Mouse (Mus musculus) CH12.LX (cell line): Measurements from ENCODE around the gene Krt17. TPM values are rescaled to one million over a fixed set of nuclear protein-coding genes. Genes with fewer than 3 reads are reported as not detected.

ENCODE experiments used
- DNase-seq: peaks from one replicate; pipeline ENCODE4 v3.0.0-alpha.2; 2013; ENCODE audit errors: extremely low read depth
- H3K27ac ChIP-seq: 2 replicates; pipeline ENCODE4 v1.5.1; 2012; ENCODE audit warnings: low read depth, mild to moderate bottlenecking, control low read depth, moderate library complexity; ENCODE audit not compliant: insufficient read depth
- H3K27me3 ChIP-seq: replicated peaks from 2 replicates; pipeline ENCODE3; 2012; ENCODE audit warnings: inconsistent platforms
- H3K36me3 ChIP-seq, 2 experiments: replicated peaks in 1 of 2; 2 replicates each; pipeline versions ENCODE3 to v1.6.1; 2012; ENCODE audit warnings: inconsistent platforms in 1 of 2, low read length in 1 of 2, mild to moderate bottlenecking in 1 of 2, mixed read lengths in 1 of 2, moderate library complexity in 1 of 2; ENCODE audit not compliant: control insufficient read depth in 1 of 2, insufficient read depth in 1 of 2
- H3K4me1 ChIP-seq, 2 experiments: 2 replicates each; pipeline ENCODE4 v1.6.1; 2012; ENCODE audit warnings: inconsistent platforms in 1 of 2, moderate library complexity in 1 of 2; ENCODE audit not compliant: insufficient read depth in 2 of 2, control insufficient read depth in 1 of 2
- H3K4me2 ChIP-seq: 2 replicates; pipeline ENCODE4 v1.6.1; 2012; ENCODE audit warnings: low read depth, mild to moderate bottlenecking, control low read depth; ENCODE audit not compliant: poor library complexity, insufficient read depth, severe bottlenecking
- H3K4me3 ChIP-seq, 3 experiments: fragments of 150-350 bp in 1 of 3; sonication (generic) in 1 of 3; replicated peaks in 1 of 3; 2 replicates each; pipeline versions ENCODE3 to v1.5.1; 2011 to 2012; ENCODE audit warnings: low read depth in 2 of 3, low read length in 2 of 3, mild to moderate bottlenecking in 2 of 3, moderate library complexity in 2 of 3, control low read depth in 1 of 3, improper control_type of control experiment in 1 of 3, inconsistent platforms in 1 of 3, mixed read lengths in 1 of 3; ENCODE audit not compliant: poor library complexity in 1 of 3
- H3K79me2 ChIP-seq: replicated peaks from 2 replicates; pipeline ENCODE4 v1.6.1; 2012; ENCODE audit warnings: mild to moderate bottlenecking, moderate library complexity; ENCODE audit not compliant: control insufficient read depth, poor library complexity, insufficient read depth, severe bottlenecking; ENCODE audit errors: extremely low read depth
- H3K9ac ChIP-seq: 2 replicates; pipeline ENCODE4 v1.6.1; 2012; ENCODE audit warnings: low read depth, mild to moderate bottlenecking, control low read depth, moderate library complexity; ENCODE audit not compliant: insufficient read depth
- H3K9me3 ChIP-seq: replicated peaks from 2 replicates; pipeline ENCODE3; 2012; ENCODE audit warnings: low read length, inconsistent platforms, mixed read lengths
- BHLHE40 ChIP-seq: IDR thresholded peaks from 2 replicates; pipeline ENCODE4 v1.6.1; 2011; ENCODE audit warnings: mild to moderate bottlenecking, low read depth, low read length, improper control_type of control experiment
- CHD1 ChIP-seq: IDR thresholded peaks from 2 replicates; pipeline ENCODE4 v1.6.1; 2012; ENCODE audit warnings: low read depth, low read length, improper control_type of control experiment, inconsistent platforms
- CHD2 ChIP-seq: IDR thresholded peaks from 2 replicates; pipeline ENCODE4 v1.6.1; 2011; ENCODE audit warnings: low read length, improper control_type of control experiment
- CTCF ChIP-seq, 2 experiments: IDR thresholded peaks in 1 of 2; conservative IDR thresholded peaks in 1 of 2; 2 replicates each; pipeline ENCODE4 v1.5.1; 2011 to 2012; ENCODE audit warnings: low read depth in 2 of 2, low read length in 2 of 2, improper control_type of control experiment in 1 of 2, inconsistent platforms in 1 of 2, mild to moderate bottlenecking in 1 of 2, moderate library complexity in 1 of 2
- E2F4 ChIP-seq: IDR thresholded peaks from 2 replicates; pipeline ENCODE4 v1.6.1; 2011; ENCODE audit warnings: low read depth, low read length, improper control_type of control experiment; ENCODE audit not compliant: insufficient replicate concordance
- EP300 ChIP-seq: IDR thresholded peaks from 2 replicates; pipeline ENCODE4 v1.6.1; 2011; ENCODE audit warnings: low read length, improper control_type of control experiment
- IRF4 ChIP-seq: IDR thresholded peaks from 2 replicates; pipeline ENCODE4 v1.6.1; 2014; ENCODE audit warnings: low read depth, mild to moderate bottlenecking, inconsistent platforms, low read length, improper control_type of control experiment
- JUN ChIP-seq: IDR thresholded peaks from 2 replicates; pipeline ENCODE4 v1.6.1; 2011; ENCODE audit warnings: low read depth, mild to moderate bottlenecking, low read length, improper control_type of control experiment, moderate library complexity; ENCODE audit not compliant: insufficient read depth
- JUND ChIP-seq: conservative IDR thresholded peaks from 2 replicates; pipeline ENCODE4 v1.6.1; 2011; ENCODE audit warnings: low read depth, low read length, improper control_type of control experiment
- MAX ChIP-seq: IDR thresholded peaks from 2 replicates; pipeline ENCODE4 v1.6.1; 2011; ENCODE audit warnings: low read length, improper control_type of control experiment
- MEF2A ChIP-seq: IDR thresholded peaks from 2 replicates; pipeline ENCODE4 v1.6.1; 2014; ENCODE audit warnings: low read depth, mild to moderate bottlenecking, inconsistent platforms, low read length, improper control_type of control experiment, borderline replicate concordance
- POLR2A ChIP-seq: IDR thresholded peaks from 2 replicates; pipeline ENCODE4 v1.6.1; 2011; ENCODE audit warnings: low read depth, mild to moderate bottlenecking, improper control_type of control experiment, low read length
- RCOR1 ChIP-seq: conservative IDR thresholded peaks from 2 replicates; pipeline ENCODE4 v1.6.1; 2012; ENCODE audit warnings: low read depth, mild to moderate bottlenecking, inconsistent platforms, low read length, improper control_type of control experiment
- SMC3 ChIP-seq: IDR thresholded peaks from 2 replicates; pipeline ENCODE4 v1.6.1; 2011; ENCODE audit warnings: low read depth, low read length, improper control_type of control experiment
- TCF12 ChIP-seq: IDR thresholded peaks from 2 replicates; pipeline ENCODE4 v1.6.1; 2014; ENCODE audit warnings: low read depth, mild to moderate bottlenecking, inconsistent platforms, low read length, improper control_type of control experiment
- USF2 ChIP-seq: conservative IDR thresholded peaks from 2 replicates; pipeline ENCODE4 v1.6.1; 2011; ENCODE audit warnings: low read depth, low read length, improper control_type of control experiment
- ZC3H11A ChIP-seq: IDR thresholded peaks from 2 replicates; pipeline ENCODE4 v1.6.1; 2012; ENCODE audit warnings: low read depth, mild to moderate bottlenecking, inconsistent platforms, low read length, improper control_type of control experiment
- ZNF384 ChIP-seq: IDR thresholded peaks from 2 replicates; pipeline ENCODE4 v1.6.1; 2012; ENCODE audit warnings: low read depth, low read length, improper control_type of control experiment, inconsistent platforms
- dilution Hi-C: fragments of 300-500 bp; cut with MboI; formaldehyde crosslinking; loops from 2 replicates; pipeline ENCODE4 v1.14.3; 2020; ENCODE audit warnings: low sequenced_read_pairs; ENCODE audit not compliant: extremely low pct_unique_long_range_greater_than_20kb, extremely low pct_ligation_motif_present
- in situ Hi-C: fragments of 300-500 bp; cut with MboI; formaldehyde crosslinking; loops from 3 replicates; pipeline ENCODE4 v1.14.3; 2019; ENCODE audit warnings: low sequenced_read_pairs, low pct_ligation_motif_present, low pct_unique_long_range_greater_than_20kb, mixed read lengths
- polyA plus RNA-seq: library from polyadenylated mRNA; unstranded; fragments of >175 nt; gene quantifications from 2 replicates; pipeline ENCODE4 v1.2.1, GENCODE M21; 2012; ENCODE audit warnings: low read depth; ENCODE audit not compliant: insufficient read length
- total RNA-seq, 2 experiments: library from RNA; depleted of rRNA; stranded (reverse); fragments of 300-350 nt in 1 of 2; fragments of >200 nt in 1 of 2; gene quantifications; 2 replicates each; pipeline ENCODE4 v1.2.3; 2012 to 2014

The Krt17 gene
- total and polyA plus RNA-seq, 3 experiments = 0.76 TPM; not detected in 2

DNA sequence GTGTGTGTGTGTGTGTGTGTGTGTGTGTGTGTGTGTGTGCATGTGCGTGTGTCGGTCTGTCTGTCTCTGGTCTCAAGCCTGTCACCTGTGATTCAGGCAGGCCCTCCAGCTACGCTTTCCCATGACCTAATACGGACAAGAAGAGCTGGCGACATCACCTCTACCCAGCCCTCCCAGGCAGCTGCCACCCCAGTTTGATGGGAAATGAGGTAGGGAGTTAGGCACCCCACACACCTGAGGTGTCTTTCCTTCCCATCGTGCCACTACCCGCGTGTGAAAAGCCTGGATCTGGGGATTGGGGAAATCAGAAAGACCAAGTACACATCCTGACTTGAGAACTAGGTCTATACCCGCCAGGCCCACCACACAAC, 391 bp upstream of the Krt17 start:
- in situ Hi-C loops = no loop called here
- Histone ChIP-seq H3K9ac (no peak overlapping the region), H3K9me3 (no peaks in the 10 kb centered on the region), H3K4me3 (no peak overlapping the region), H3K27me3 (peaks cover 99% of the 10 kb centered on the region), H3K4me1 (peaks cover 13 to 38% of the 10 kb centered on the region in 2 experiments)
- TF ChIP-seq MEF2A (no peak), POLR2A (no peak), CTCF (conservative IDR thresholded peaks at IDR 0.05 in 1 of 2, IDR thresholded peaks at IDR 0.05 in 1 of 2; ENCODE audit: low read depth in 2 of 2, low read length in 2 of 2) (no peak), USF2 (no peak), CHD1 (no peak), BHLHE40 (no peak), ZC3H11A (no peak), CHD2 (no peak), RCOR1 (no peak), SMC3 (no peak)
- TF ChIP-seq, all 38 proteins: peak for 0
- dilution Hi-C loops = no loop called here
- Histone ChIP-seq H3K36me3 (no peaks in the 10 kb centered on the region), H3K27ac (no peak overlapping the region), H3K4me2 (no peak overlapping the region), H3K79me2 (no peaks in the 10 kb centered on the region)
- DNase-seq = no peak

DNA sequence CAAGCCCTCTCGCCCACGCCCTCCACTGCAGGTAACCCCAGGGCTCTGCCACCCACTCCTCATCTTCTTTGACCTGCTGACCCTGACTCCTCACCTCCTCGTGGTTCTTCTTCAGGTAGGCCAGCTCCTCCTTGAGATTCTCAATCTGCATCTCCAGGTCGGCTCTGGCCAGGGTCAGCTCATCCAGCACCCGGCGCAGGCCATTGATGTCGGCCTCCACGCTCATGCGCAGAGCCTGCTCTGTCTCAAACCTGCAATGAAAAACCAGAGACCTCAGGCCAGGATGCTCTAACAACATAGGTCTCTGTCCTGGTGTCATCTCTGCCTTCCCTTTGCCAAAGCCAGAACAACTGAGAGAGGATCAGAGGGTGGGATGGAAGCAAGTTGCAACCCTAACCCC, 1.8 kb downstream of the Krt17 start:
- no peak for TF ChIP-seq IRF4
- TF ChIP-seq MAX = no peak
- no peak for TF ChIP-seq EP300
- Histone ChIP-seq H3K9ac (no peak overlapping the region), H3K27ac (no peak overlapping the region), H3K4me3 (no peak overlapping the region), H3K4me1 (peaks cover 11 to 38% of the 10 kb centered on the region in 2 experiments), H3K79me2 (no peaks in the 10 kb centered on the region), H3K36me3 (no peaks in the 10 kb centered on the region), H3K27me3 (peaks cover 100% of the 10 kb centered on the region), H3K9me3 (no peaks in the 10 kb centered on the region), H3K4me2 (no peak overlapping the region)
- no peak for DNase-seq
- in situ Hi-C loops = no loop called here
- dilution Hi-C loops = no loop called here

DNA sequence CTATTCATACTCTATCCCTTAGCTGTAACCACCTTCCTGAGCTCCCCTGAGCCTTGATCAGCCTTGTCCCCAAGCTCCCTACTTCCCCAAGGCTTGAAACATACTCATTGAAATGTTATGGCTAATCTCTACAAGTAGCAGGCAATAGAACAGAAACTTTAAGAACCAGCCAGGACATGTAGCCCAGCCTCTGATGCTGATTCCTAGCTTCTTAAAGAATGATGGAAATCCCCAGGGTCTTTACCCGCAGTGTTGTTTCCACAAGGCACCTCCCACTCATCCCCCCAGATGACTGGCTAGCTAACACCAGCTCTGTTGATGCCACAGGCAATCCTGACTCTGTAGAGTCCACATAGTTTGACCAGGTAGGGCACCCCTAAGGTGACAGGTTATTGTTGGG, 2.9 kb downstream of the Krt17 start:
- TF ChIP-seq EP300 (peak; percentile 38; the same call in 1 of the 2 replicates), JUN (no peak), ZC3H11A (no peak), CHD1 (peak; percentile 90), E2F4 (no peak), USF2 (no peak), JUND (no peak), ZNF384 (no peak), IRF4 (peak; percentile 59; the same call in 1 of the 2 replicates), MEF2A (no peak), TCF12 (peak; percentile 50; the same call in 1 of the 2 replicates), RCOR1 (no peak), BHLHE40 (no peak), CHD2 (no peak), MAX (no peak)
- no peak overlapping the region for H3K9ac ChIP-seq
- H3K27me3 ChIP-seq = peaks cover 100% of the 10 kb centered on the region
- peak; percentile 6 for DNase-seq
- no peaks in the 10 kb centered on the region for H3K79me2 ChIP-seq
- no peak overlapping the region for H3K27ac ChIP-seq
- in situ Hi-C loops (no loop called here), dilution Hi-C loops (no loop called here)
- H3K4me1 ChIP-seq = peaks cover 10 to 32% of the 10 kb centered on the region in 2 experiments
- H3K4me2 ChIP-seq = 0 out of 2 replicates have a peak overlapping the region, but pooled peaks have one; percentile 3
- H3K4me3 ChIP-seq = peak overlapping the region in 1 of 3 experiments; percentile 11
- H3K9me3 ChIP-seq = no peaks in the 10 kb centered on the region
- H3K36me3 ChIP-seq = no peaks in the 10 kb centered on the region
